Mouse (Mus musculus) liver, postnatal 0 days (tissue): ENCODE results near the gene Cyb561d2.

ENCODE experiments used
- CTCF ChIP-seq: sonication (generic); IDR thresholded peaks from 2 replicates; pipeline ENCODE4 v1.5.1; 2016; ENCODE audit warnings: antibody characterized with exemption, low read depth
- EP300 ChIP-seq: IDR thresholded peaks from 2 replicates; pipeline ENCODE4 v1.6.1; 2016; ENCODE audit warnings: antibody characterized with exemption, low read depth, mild to moderate bottlenecking

- no peak for TF ChIP-seq EP300
- no peak for TF ChIP-seq CTCF
Observed at GRCm38 (mm10) chr9:107586504-107586903, 44.5 kb upstream of the Cyb561d2 start.
